Mouse (Mus musculus) c-Kit-positive CD71-negative TER-119-negative erythroid progenitor cells, embryonic 14.5 days (primary cell): Measurements from ENCODE around the gene Cyp8b1.

ENCODE experiments used
- DNase-seq: peaks from one replicate; pipeline ENCODE4 v3.0.0-alpha.2; 2013; ENCODE audit warnings: low read depth

The Cyp8b1 gene

DNA sequence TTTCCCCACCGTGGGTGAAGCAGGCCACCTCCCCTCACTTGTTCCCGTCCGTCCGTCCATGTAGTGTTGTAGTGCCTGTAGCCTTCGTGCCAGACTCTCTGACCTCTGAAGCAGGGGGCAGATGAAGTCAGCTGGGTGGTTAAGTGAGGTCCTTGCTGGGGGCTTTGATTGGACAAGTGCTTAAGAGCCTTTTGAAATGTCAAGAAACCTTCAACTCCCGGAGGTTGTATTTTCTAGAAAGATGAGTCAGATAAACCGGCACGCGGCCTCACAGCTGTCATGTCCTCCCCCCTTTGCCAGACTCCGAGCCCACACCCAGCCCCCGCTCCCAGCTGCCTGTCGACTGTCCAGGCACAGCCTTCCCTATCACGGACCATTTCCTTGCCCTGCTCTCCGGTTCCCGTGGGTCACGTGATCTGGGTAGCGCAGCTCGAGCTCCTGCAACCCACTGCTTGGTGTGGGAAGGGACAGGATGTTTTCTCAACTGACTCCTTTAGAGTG lies 25.6 kb downstream of the Cyp8b1 start:
- DNase-seq: no peak

- DNase-seq: no peak
Observed at GRCm38 (mm10) chr9:121889927-121890440, 26.1 kb downstream of the Cyp8b1 start.

GRCm38 (mm10) chr9:121882015-121882457 lies 34.1 kb downstream of the Cyp8b1 start:
- DNase-seq: no peak

DNA sequence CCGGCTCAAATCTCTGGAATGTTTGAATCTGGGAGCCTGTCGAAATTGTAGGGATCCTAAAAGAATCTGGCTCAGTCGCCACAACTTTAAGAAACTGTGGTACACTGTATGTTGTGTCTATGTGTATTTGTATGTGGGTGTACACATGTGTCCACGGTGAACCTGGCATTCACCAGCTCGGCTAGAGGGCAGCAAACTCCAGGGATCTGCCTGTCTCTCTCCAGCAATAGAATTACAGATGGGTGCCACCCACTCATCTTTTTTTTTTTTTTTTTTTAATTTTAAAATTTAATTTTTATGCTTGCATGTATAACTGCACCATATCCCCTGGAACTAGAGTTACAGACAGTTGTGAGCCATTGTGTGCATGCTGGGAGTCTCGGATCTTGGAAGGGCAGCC lies 34.8 kb downstream of the Cyp8b1 start:
- DNase-seq: no peak

GRCm38 (mm10) chr9:121880840-121881239 lies 35.3 kb downstream of the Cyp8b1 start:
- peak; percentile 66 for DNase-seq

DNA sequence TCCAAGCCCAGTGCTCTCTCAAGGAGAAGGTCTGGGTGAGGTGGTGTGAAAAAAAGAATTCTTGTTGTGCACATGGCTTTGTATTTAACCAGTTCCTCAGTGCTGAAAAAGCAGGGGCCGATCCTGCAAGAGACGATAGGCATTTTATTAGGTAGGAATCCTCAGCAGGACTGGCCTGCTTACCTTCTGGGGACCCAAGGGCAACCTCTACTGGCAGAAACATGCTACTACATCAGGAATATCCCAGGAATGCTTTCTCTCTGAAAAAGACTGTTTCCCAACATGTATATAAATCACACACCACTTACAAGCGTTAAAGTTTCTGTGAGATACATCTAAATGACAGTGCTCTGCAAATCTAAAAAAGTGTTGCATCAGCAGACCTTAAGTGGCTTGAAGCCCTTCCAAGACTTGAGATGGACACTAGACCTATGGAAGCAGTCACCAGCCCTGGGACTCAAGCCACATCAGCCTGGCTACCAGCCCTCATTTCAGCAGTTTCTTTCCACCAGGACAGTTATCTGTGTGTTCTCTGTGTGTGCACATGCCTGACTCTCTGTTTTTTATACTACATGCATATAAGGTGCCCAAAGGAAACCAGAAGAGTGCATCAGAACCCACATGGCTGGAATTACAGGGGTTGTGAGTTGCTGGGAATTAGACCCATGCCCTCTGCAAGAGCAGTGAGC lies 38.9 kb downstream of the Cyp8b1 start:
- no peak for DNase-seq

DNA sequence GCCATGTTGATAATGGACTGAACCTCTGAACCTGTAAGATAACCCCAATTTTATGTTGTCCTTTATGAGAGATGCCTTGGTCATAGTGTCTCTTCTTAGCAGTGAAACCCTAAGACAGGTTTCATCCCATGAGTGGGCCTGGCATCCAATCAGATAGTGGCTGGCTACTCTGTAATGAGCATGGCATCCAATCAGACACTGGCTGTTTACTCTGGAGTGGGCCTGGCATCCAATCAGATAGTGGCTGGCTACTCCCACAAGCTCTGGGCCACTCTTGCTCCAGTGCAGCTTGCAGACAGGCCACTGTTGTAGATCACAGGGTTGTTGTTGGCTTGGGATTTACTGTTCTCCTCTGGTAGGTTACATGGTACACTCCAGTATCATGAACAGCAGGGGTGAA lies 42.5 kb downstream of the Cyp8b1 start:
- DNase-seq: no peak

GRCm38 (mm10) chr9:121872062-121872683 lies 43.9 kb downstream of the Cyp8b1 start:
- DNase-seq: no peak

DNA sequence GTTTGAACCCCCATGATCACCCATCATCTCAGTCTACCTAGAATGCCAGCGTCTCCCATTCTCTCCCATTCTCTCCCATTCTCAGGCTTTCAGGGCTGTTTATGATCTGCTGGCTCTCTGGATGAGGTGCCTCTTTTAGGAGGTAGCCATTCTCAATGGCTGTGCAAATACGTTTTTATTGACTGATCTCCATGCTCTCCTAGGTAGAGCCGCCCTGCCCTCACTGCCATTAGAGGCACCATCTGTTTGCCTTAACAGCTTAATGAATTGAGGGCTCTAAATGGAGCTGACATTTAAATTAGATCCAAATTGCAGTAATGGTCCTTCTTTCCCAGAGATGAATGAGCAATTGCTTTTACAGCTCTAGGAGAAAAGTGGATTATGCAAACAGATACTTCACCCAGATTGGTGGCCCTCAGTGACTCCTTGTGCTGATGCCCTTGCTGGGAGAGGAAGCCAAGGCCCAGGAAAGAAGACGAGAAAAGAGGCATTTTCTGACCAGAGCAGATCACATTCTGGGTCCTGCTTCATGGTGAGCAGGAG lies 46.1 kb downstream of the Cyp8b1 start:
- no peak for DNase-seq

GRCm38 (mm10) chr9:121869432-121869831 lies 46.7 kb downstream of the Cyp8b1 start:
- no peak for DNase-seq

GRCm38 (mm10) chr9:121868236-121868635 lies 47.9 kb downstream of the Cyp8b1 start:
- DNase-seq: no peak

DNA sequence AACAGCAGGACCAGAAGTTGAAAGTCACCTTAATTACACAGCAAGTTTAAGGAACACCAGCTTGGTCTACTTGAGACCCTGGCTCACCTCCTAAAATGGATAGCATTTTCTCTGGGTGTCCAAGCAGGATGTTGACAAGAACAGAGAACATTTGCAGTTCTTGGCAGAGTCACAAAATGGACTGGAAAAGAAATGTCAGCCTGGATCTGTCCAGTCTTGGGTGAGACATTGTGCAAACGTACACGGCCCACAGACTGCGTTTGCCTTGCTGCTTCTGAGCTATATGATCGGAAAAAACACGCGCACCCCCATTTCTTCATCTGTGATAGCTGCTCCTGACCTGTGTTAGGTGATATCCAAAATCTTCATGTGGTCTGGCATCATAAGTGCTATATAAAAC lies 48.5 kb downstream of the Cyp8b1 start:
- no peak for DNase-seq

DNA sequence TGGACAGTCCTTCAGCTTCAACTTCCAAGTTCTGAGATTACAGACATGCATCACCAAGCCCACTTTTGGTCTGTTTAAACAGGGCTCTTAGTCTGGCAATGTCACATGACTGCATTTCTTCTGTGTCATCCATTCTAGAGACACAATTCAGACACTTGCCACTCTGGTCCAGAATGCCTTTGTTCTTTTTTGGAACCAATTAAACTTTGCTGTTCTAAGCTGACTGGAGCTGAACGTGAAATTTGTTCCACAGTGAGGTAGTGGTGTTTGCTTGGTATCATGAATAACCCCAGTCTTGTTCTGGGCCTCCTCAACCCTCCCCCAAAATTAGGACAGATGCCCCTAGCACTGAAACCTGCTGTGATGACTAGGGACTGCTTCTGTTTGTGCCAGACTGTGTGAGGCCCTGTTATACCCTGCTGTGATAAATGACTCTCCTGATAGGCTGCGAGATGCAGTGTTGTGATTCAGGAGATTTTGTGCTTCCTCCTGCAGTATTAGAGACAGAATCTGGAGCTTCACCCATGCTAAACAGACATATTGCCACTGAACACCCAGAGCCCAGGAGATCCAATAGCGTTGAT lies 50.6 kb downstream of the Cyp8b1 start:
- DNase-seq: no peak

DNA sequence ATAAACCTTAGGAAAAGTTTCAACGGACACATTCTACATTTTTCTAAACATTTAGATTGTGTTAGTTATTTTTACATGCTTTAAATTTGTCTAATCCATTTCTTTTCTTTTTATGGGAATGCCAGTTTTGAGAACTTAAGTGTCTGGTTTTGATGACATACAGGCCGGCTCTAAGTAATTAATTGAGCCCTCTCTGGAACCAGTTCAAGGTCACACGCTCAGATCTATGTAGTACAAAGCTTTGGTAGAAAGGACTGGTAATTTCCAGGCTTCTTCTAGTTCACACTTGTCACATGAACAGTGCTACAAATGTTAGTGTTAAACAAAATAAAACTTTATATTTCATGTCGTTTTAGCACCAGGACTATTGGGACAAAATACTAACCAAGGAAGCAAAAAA lies 51.3 kb downstream of the Cyp8b1 start:
- no peak for DNase-seq
